In the genomic region with DNA sequence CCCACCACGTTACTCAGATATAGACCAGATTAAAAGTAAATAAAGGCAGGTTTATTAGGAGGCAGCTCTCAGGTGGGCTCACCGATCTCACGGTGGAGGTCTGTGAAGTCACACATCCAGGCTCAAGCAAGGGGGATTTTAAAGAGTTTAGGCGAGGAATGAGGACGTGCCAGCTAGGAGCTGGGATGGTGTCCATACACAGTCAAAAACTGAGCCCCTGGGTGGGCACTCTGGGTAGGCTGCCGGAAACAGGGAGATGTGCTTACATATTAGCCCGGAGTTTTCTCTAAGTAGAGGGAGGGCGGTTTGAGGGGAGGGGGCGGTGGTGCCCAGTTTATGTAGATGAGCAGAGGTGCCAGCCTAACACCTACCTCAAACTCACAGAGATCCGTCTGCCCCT, we compare ENCODE assay signal across 8 mouse cellular contexts. TPM values are rescaled to one million over a fixed set of nuclear protein-coding genes. Genes with fewer than 3 reads are reported as not detected.
DNase-seq lines count a peak whose midpoint lies in the region; ATAC-seq and TF ChIP-seq lines count a peak whose summit lies in the region.

No protein-coding gene starts in this region.

- DNase-seq in kidney, adult 2 months, result no peak
- no peak for DNase-seq in kidney, adult 18-20 months
- no peak for DNase-seq in layer of hippocampus, postnatal 14 days (ENCODE audit: low spot score in 2 of 2)
- no peak for DNase-seq in embryo, embryonic 11 days

- 42% methylated on average over 10 of the region's 10 CpGs for WGBS in kidney, adult 2 months
- 55% methylated on average over 10 of the region's 10 CpGs for WGBS in hindbrain, embryonic 12.5 days
- WGBS in midbrain, embryonic 12.5 days, result 62% methylated on average over 10 of the region's 10 CpGs

- peak overlapping the region; percentile 86 for H3K4me2 ChIP-seq in hindbrain, embryonic 12.5 days (replicated peaks)
- peak overlapping the region; percentile 78 for H3K4me2 ChIP-seq in midbrain, embryonic 12.5 days (replicated peaks)

- H3K4me1 ChIP-seq in kidney, adult 2 months (ENCODE audit: control insufficient read depth, insufficient read depth, low read length), result peaks cover 8% of the 10 kb centered on the region; the same call in 1 of the 2 replicates
- peaks cover 17% of the 10 kb centered on the region for H3K4me1 ChIP-seq in brown adipose tissue, adult 24 weeks (ENCODE audit: control insufficient read depth, insufficient read depth, insufficient read length, low read length)
- H3K4me1 ChIP-seq in hindbrain, embryonic 12.5 days, result peaks cover 17% of the 10 kb centered on the region
- H3K4me1 ChIP-seq in midbrain, embryonic 12.5 days, result peaks cover 17% of the 10 kb centered on the region

- no peaks in the 10 kb centered on the region for H3K27me3 ChIP-seq in kidney, adult 2 months (replicated peaks; ENCODE audit: control insufficient read depth, insufficient read depth, low read length)
- H3K27me3 ChIP-seq in hindbrain, embryonic 12.5 days, result no peaks in the 10 kb centered on the region; the same call in 1 of the 2 replicates
- H3K27me3 ChIP-seq in midbrain, embryonic 12.5 days, result peaks cover 11% of the 10 kb centered on the region

- H3K27ac ChIP-seq in kidney, adult 2 months (ENCODE audit: insufficient read depth, low read depth, low read length), result peak overlapping the region; percentile 83
- peak overlapping the region; percentile 91 for H3K27ac ChIP-seq in brown adipose tissue, adult 24 weeks (replicated peaks; ENCODE audit: low read depth, low read length)
- no peak overlapping the region for H3K27ac ChIP-seq in hindbrain, embryonic 12.5 days
- no peak overlapping the region for H3K27ac ChIP-seq in midbrain, embryonic 12.5 days (replicated peaks)

- peak overlapping the region; percentile 93 for H3K4me3 ChIP-seq in kidney, adult 2 months (ENCODE audit: insufficient read depth, low read depth, low read length)
- H3K4me3 ChIP-seq in brown adipose tissue, adult 24 weeks (ENCODE audit: insufficient read depth, low read depth, low read length), result peak overlapping the region; percentile 91
- peak overlapping the region; percentile 71 for H3K4me3 ChIP-seq in hindbrain, embryonic 12.5 days
- peak overlapping the region; percentile 63 for H3K4me3 ChIP-seq in midbrain, embryonic 12.5 days

- no peak for TF ChIP-seq CTCF in kidney, adult 2 months (conservative IDR thresholded peaks at IDR 0.05; ENCODE audit: insufficient read depth, insufficient read length, low read depth, low read length)

- no peaks in the 10 kb centered on the region for H3K9me3 ChIP-seq in hindbrain, embryonic 12.5 days (replicated peaks)
- H3K9me3 ChIP-seq in midbrain, embryonic 12.5 days, result no peaks in the 10 kb centered on the region

- no peak for TF ChIP-seq POLR2A in kidney, adult 2 months (IDR thresholded peaks at IDR 0.05; ENCODE audit: low read depth, low read length)

- peak overlapping the region; percentile 88; the same call in 1 of the 2 replicates for H3K9ac ChIP-seq in hindbrain, embryonic 12.5 days
- H3K9ac ChIP-seq in midbrain, embryonic 12.5 days (replicated peaks), result 0 out of 2 replicates have a peak overlapping the region, but pooled peaks have one; percentile 20

- 0 out of 2 replicates have a peak, but pooled peaks have one; percentile 11 for ATAC-seq in hindbrain, embryonic 12.5 days (ENCODE audit: low FRiP score)
- peak; percentile 7; the same call in 1 of the 2 replicates for ATAC-seq in midbrain, embryonic 12.5 days (ENCODE audit: low FRiP score, low read depth)
- ATAC-seq in inflammation-experienced regulatory T-cells, adult 6 months, result no peak

- no peaks in the 10 kb centered on the region for H3K36me3 ChIP-seq in kidney, adult 2 months (ENCODE audit: control insufficient read depth, insufficient read depth, low read length)
- H3K36me3 ChIP-seq in hindbrain, embryonic 12.5 days, result no peaks in the 10 kb centered on the region
- H3K36me3 ChIP-seq in midbrain, embryonic 12.5 days, result no peaks in the 10 kb centered on the region

RNA-seq across cellular contexts. Expression of a gene that starts 0.8 kb away (rescaled TPM):
- polyA plus RNA-seq in kidney, adult 2 months (2012; rRNA removed), result 15.5 and 17.3 TPM in 2 replicates
- 13.0 and 14.6 TPM in 2 replicates for polyA plus RNA-seq in brown adipose tissue, adult 24 weeks (2012; ENCODE audit: insufficient read depth, insufficient read length, missing spikeins)
- 55.0 and 68.9 TPM in 2 replicates for polyA plus RNA-seq in hindbrain, embryonic 12.5 days (2016; fragmentation: Nextera tagmentation; extraction: Ambion mirVana)
- polyA plus RNA-seq in midbrain, embryonic 12.5 days (2016; fragmentation: Nextera tagmentation; extraction: Ambion mirVana), result 45.2 and 47.3 TPM in 2 replicates
- total RNA-seq in layer of hippocampus, postnatal 14 days (2021), result 100 to 1,000 TPM; 127 to 145 TPM
- not detected for polyA plus RNA-seq in inflammation-experienced regulatory T-cells, adult 6 months (2017; shearing (Covaris generic))

RNA-seq across cellular contexts. Expression of a gene that starts 48.0 kb away (rescaled TPM):
- polyA plus RNA-seq in kidney, adult 2 months (2012; rRNA removed), result 1.3 and 1.6 TPM in 2 replicates
- not detected in 2 replicates for polyA plus RNA-seq in brown adipose tissue, adult 24 weeks (2012; ENCODE audit: insufficient read depth, insufficient read length, missing spikeins)
- polyA plus RNA-seq in hindbrain, embryonic 12.5 days (2016; fragmentation: Nextera tagmentation; extraction: Ambion mirVana), result 1.3 TPM in 1 of 2 replicates, not detected in the other
- polyA plus RNA-seq in midbrain, embryonic 12.5 days (2016; fragmentation: Nextera tagmentation; extraction: Ambion mirVana), result 0.28 and 0.38 TPM in 2 replicates
- 1 to 10 TPM in 1 of 2 experiments, under 1 TPM in 1; 0.76 to 2.4 TPM for total RNA-seq in layer of hippocampus, postnatal 14 days (2021)
- not detected for polyA plus RNA-seq in inflammation-experienced regulatory T-cells, adult 6 months (2017; shearing (Covaris generic))

Comparison
In these comparisons a context has a peak if more than half of its experiments do, and no peak if none do; other contexts are left out.
1. H3K27ac ChIP-seq: peak in kidney, adult 2 months (single experiment) and brown adipose tissue, adult 24 weeks (single experiment); none in hindbrain, embryonic 12.5 days (single experiment) and midbrain, embryonic 12.5 days (single experiment).
2. RNA of a gene that starts 0.8 kb away (polyA plus RNA-seq): 55.0 to 68.9 TPM in hindbrain, embryonic 12.5 days, 45.2 to 47.3 TPM in midbrain, embryonic 12.5 days, 15.5 to 17.3 TPM in kidney, adult 2 months and 13.0 to 14.6 TPM in brown adipose tissue, adult 24 weeks; not detected in inflammation-experienced regulatory T-cells, adult 6 months; every median in the first group is over 10 times any median in the second.
3. Peak in every context shown above with its lines, with median percentiles within 50 percentile points of each other: H3K4me3 ChIP-seq.